Mouse (Mus musculus): ENCODE measurements around the gene Col6a1.

DNA sequence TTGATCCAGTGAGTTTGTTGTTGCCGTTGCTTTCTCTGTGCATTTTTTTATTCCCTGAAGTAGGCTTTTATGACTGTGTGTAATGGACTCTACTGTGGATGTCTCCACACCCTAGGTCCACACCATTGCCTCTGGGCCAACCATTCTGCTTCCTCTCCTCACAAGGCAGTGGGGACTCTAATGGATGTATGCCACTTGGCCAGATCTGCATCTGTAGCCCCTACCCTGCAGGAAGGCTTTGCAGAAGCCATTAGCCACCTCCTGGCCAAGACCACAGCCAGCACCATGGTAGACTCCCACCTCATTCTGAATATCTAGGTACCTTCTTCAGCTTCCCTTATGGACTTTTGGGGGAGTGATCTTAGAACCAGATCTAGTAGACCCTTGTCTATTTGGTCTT is 18.4 kb downstream of the Col6a1 start:
- no peak for TF ChIP-seq CTCF (IDR thresholded peaks at IDR 0.05; ENCODE audit: borderline replicate concordance, insufficient read depth, low read depth, low read length)
- no peak for TF ChIP-seq POLR2A (IDR thresholded peaks at IDR 0.05; ENCODE audit: borderline replicate concordance, insufficient read depth, low read length)
